Mouse (Mus musculus): ENCODE results near the gene 5730455P16Rik.

Gene 5730455P16Rik

GRCm38 (mm10) chr11:80382626-80383018 lies 4.8 kb upstream of the 5730455P16Rik start:
- in situ Hi-C loops (cut with MboI, MseI): loop anchor here (25.0 kb wide), 1 partner anchor 370 kb away; no protein-coding TSS in a partner anchor

GRCm38 (mm10) chr11:80379184-80379583 lies 1.4 kb upstream of the 5730455P16Rik start:
- in situ Hi-C loops (cut with MboI, MseI): loop anchor here (25.0 kb wide), 1 partner anchor 367 kb away; no protein-coding TSS in a partner anchor

- in situ Hi-C loops (cut with MboI, MseI): loop anchor here (25.0 kb wide), 1 partner anchor 366 kb away; no protein-coding TSS in a partner anchor
Measured at GRCm38 (mm10) chr11:80378452-80379068, 726 bp upstream of the 5730455P16Rik start.

- in situ Hi-C loops (cut with MboI, MseI): loop anchor here (25.0 kb wide), 1 partner anchor 364 kb away; no protein-coding TSS in a partner anchor
Measured at GRCm38 (mm10) chr11:80376651-80377050, 1.2 kb downstream of the 5730455P16Rik start.

GRCm38 (mm10) chr11:80368949-80369348 lies 8.9 kb downstream of the 5730455P16Rik start:
- in situ Hi-C loops (cut with MboI, MseI): no loop called here

GRCm38 (mm10) chr11:80354832-80355231 lies 23.0 kb downstream of the 5730455P16Rik start:
- in situ Hi-C loops (cut with MboI, MseI): no loop called here

GRCm38 (mm10) chr11:80351832-80352430 lies 25.9 kb downstream of the 5730455P16Rik start:
- in situ Hi-C loops (cut with MboI, MseI): no loop called here

- in situ Hi-C loops (cut with MboI, MseI): loop anchor here (5.0 kb wide), 1 partner anchor 40 kb away; the partner anchor contains the start of gene Rhbdl3
Measured at GRCm38 (mm10) chr11:80342482-80342881, 35.4 kb downstream of the 5730455P16Rik start.

GRCm38 (mm10) chr11:80336351-80336730 lies 41.5 kb downstream of the 5730455P16Rik start:
- in situ Hi-C loops (cut with MboI, MseI): no loop called here

GRCm38 (mm10) chr11:80335609-80336350 lies 42.1 kb downstream of the 5730455P16Rik start:
- in situ Hi-C loops (cut with MboI, MseI): no loop called here

GRCm38 (mm10) chr11:80332709-80333400 lies 45.0 kb downstream of the 5730455P16Rik start:
- in situ Hi-C loops (cut with MboI, MseI): no loop called here

- in situ Hi-C loops (cut with MboI, MseI): no loop called here
Measured at GRCm38 (mm10) chr11:80324636-80325035, 53.2 kb downstream of the 5730455P16Rik start.

- in situ Hi-C loops (cut with MboI, MseI): no loop called here
Measured at GRCm38 (mm10) chr11:80323255-80323654, 54.6 kb downstream of the 5730455P16Rik start.

GRCm38 (mm10) chr11:80315743-80316639 lies 61.8 kb downstream of the 5730455P16Rik start:
- in situ Hi-C loops (cut with MboI, MseI): no loop called here

GRCm38 (mm10) chr11:80313944-80314343 lies 63.9 kb downstream of the 5730455P16Rik start:
- in situ Hi-C loops (cut with MboI, MseI): no loop called here

- in situ Hi-C loops (cut with MboI, MseI): no loop called here
Measured at GRCm38 (mm10) chr11:80313462-80313861, 64.4 kb downstream of the 5730455P16Rik start.

GRCm38 (mm10) chr11:80312565-80312964 lies 65.3 kb downstream of the 5730455P16Rik start:
- in situ Hi-C loops (cut with MboI, MseI): no loop called here

- in situ Hi-C loops (cut with MboI, MseI): no loop called here
Measured at GRCm38 (mm10) chr11:80312049-80312448, 65.8 kb downstream of the 5730455P16Rik start.

GRCm38 (mm10) chr11:80311271-80311670 lies 66.6 kb downstream of the 5730455P16Rik start:
- in situ Hi-C loops (cut with MboI, MseI): no loop called here
